Mouse (Mus musculus) left cerebral cortex, adult 6 months (tissue): Measurements from ENCODE around the gene Olfr47. TPM values are rescaled to one million over a fixed set of nuclear protein-coding genes. Genes with fewer than 3 reads are reported as not detected.

Experiments
- long read RNA-seq, 2 experiments: library from polyadenylated mRNA; unstranded; transcript quantifications; one replicate each; pipeline ENCODE4 v2.0.0; 2019 to 2020
- polyA plus RNA-seq: library from polyadenylated mRNA; unstranded; fragments of <200 nt; fragmentation: Nextera tagmentation; gene quantifications from 2 replicates; pipeline ENCODE4 v1.2.3, GENCODE M21; 2021

Gene Olfr47
- not detected in 2 replicates for polyA plus RNA-seq
- long read RNA-seq, experiment 1, result 0 reads
- long read RNA-seq, experiment 2, result 0 reads

DNA sequence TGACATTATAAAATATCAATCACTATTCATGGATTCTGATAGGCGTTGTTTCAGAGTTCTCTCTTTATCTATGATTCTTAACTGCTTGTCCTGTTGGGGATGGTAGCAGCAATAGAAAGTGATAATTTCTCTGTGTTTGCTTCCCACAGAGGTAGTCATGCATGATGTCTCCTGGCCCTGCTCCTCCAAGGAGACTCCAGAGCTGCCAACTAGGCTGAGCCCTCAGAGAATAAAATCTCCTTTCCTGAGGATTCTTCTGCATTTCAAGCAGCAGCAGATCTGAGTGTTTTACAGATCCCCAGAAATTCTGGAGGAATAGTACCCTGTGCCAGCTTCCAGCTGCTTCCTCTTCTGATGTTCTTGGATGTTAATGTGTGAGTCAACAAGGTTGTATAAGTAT is at the start of gene Olfr47:
Gene Olfr47 (plus strand): TSS at position 275 of the 400 bp plus-strand sequence.

DNA sequence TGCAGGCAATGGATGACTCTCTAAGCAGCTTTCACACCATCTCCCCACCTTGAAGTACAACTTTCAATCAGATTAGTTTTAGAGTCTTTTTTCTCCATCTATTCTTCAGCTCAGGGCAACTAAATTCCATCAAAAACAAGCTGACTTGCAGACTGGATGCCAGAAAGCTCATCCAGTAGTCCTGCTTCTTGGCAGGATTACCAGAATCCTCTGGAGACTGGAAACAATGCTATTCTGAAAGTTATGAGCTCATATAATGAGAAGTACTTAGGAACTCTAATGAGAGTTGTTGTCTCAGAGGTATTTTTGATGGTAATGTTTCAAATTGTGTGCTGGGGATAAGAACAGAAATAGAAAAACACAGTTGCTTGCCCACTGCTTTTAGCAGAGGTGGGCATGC is 34.5 kb upstream of the Olfr47 start, which contains the start of gene Olfr435:
Gene Olfr435 (plus strand): TSS at position 366 of the 400 bp plus-strand sequence.

DNA sequence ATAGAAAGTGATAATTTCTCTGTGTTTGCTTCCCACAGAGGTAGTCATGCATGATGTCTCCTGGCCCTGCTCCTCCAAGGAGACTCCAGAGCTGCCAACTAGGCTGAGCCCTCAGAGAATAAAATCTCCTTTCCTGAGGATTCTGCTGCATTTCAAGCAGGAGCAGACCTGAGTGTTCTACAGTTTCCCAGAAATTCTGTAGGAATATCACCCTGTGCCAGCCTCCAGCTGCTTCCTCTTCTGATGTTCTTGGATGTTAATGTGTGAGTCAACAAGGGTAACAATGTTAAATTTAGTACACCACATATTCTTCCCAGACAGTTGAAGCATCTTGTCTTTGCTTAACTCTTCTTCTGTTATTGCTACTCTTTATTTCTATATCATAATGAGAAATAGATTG is 18.5 kb upstream of the Olfr47 start, which contains the start of gene Olfr434:
Gene Olfr434 (plus strand): TSS at position 149 of the 400 bp plus-strand sequence.

DNA sequence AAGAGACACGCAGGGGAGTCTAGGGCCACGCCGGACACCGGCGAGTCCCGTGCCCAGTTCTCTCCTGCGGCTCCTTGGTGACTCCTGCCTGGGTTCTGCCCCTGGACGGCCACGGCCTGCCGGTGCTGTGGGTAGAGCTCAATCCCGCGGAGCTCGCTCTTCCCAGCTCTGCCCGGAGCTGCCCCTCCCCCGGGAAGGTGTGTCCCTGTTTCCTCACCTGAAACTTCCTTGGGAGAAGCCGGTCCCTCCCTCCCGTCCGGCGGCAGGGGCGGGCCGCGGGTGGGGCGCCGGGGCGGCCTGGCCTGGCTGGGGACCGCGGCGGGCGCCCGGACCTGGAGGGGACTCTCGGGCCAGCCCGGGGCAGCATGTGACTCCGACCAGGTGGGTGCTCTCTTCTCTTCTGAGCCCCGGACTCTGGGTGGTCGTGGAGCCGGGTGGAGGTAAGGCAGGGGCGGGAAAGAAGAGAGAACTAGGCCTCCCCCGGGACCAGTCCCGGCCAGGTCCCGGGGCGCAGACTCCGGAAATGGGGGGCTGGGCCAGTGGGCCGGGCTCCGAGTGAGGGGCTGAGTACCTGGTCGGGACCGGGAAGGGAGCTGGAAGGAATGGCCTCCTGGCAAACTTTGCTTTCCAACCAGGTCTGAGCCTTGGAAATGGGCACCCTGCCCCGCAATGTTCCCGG is 34.2 kb downstream of the Olfr47 start, which contains the start of gene Arhgef5:
Gene Arhgef5 (plus strand): TSS at position 220 of the 679 bp plus-strand sequence.

Other genes starting within 250 kb of the Olfr47 start
- not detected in 2 replicates for gene Olfr441, start 125.2 kb upstream of the Olfr47 start, polyA plus RNA-seq
- gene Olfr237-ps1, start 85.0 kb upstream of the Olfr47 start, polyA plus RNA-seq, result not detected in 2 replicates
- gene Olfr437, start 68.2 kb upstream of the Olfr47 start, polyA plus RNA-seq, result not detected in 2 replicates
- not detected in 2 replicates for gene Olfr13, start 59.4 kb upstream of the Olfr47 start, polyA plus RNA-seq
- gene Olfr435, start 34.4 kb upstream of the Olfr47 start, polyA plus RNA-seq, result not detected in 2 replicates
- gene Olfr434, start 18.5 kb upstream of the Olfr47 start, polyA plus RNA-seq, result not detected in 2 replicates
- gene Arhgef5, start 34.1 kb downstream of the Olfr47 start, polyA plus RNA-seq, result 0.30 and 0.39 TPM in 2 replicates
- gene Nobox, start 78.0 kb downstream of the Olfr47 start, polyA plus RNA-seq, result not detected in 2 replicates